Mouse (Mus musculus) spleen, adult 12 weeks (tissue): Measurements from ENCODE around the gene Phactr3.
"Not testable (repeated sequence)": the region's sequence is repeated elsewhere in the genome, so short reads cannot be mapped to it uniquely, and the experiment has no call there.

Experiments used
- DNase-seq: peaks from one replicate; pipeline ENCODE4 v3.0.0; 2022; ENCODE audit warnings: low spot score

Phactr3 gene

GRCm38 (mm10) chr2:178337878-178338277, 219.1 kb downstream of the Phactr3 start:
- no peak for DNase-seq

GRCm38 (mm10) chr2:178339044-178339443, 220.3 kb downstream of the Phactr3 start:
- no peak for DNase-seq

GRCm38 (mm10) chr2:178342105-178342504, 223.3 kb downstream of the Phactr3 start:
- not testable (repeated sequence) for DNase-seq

- DNase-seq = no peak
Measured at GRCm38 (mm10) chr2:178342597-178342996, 223.8 kb downstream of the Phactr3 start.
